Mouse (Mus musculus) CH12.LX (cell line): ENCODE measurements around the gene Tlx3. TPM values are rescaled to one million over a fixed set of nuclear protein-coding genes. Genes with fewer than 3 reads are reported as not detected.

Experiments
- DNase-seq: peaks from one replicate; pipeline ENCODE4 v3.0.0-alpha.2; 2013; ENCODE audit errors: extremely low read depth
- H3K27ac ChIP-seq: 2 replicates; pipeline ENCODE4 v1.5.1; 2012; ENCODE audit warnings: low read depth, mild to moderate bottlenecking, control low read depth, moderate library complexity; ENCODE audit not compliant: insufficient read depth
- H3K27me3 ChIP-seq: replicated peaks from 2 replicates; pipeline ENCODE3; 2012; ENCODE audit warnings: inconsistent platforms
- H3K36me3 ChIP-seq, 2 experiments: replicated peaks in 1 of 2; 2 replicates each; pipeline versions ENCODE3 to v1.6.1; 2012; ENCODE audit warnings: inconsistent platforms in 1 of 2, low read length in 1 of 2, mild to moderate bottlenecking in 1 of 2, mixed read lengths in 1 of 2, moderate library complexity in 1 of 2; ENCODE audit not compliant: control insufficient read depth in 1 of 2, insufficient read depth in 1 of 2
- H3K4me1 ChIP-seq, 2 experiments: 2 replicates each; pipeline ENCODE4 v1.6.1; 2012; ENCODE audit warnings: inconsistent platforms in 1 of 2, moderate library complexity in 1 of 2; ENCODE audit not compliant: insufficient read depth in 2 of 2, control insufficient read depth in 1 of 2
- H3K4me2 ChIP-seq: 2 replicates; pipeline ENCODE4 v1.6.1; 2012; ENCODE audit warnings: low read depth, mild to moderate bottlenecking, control low read depth; ENCODE audit not compliant: poor library complexity, insufficient read depth, severe bottlenecking
- H3K4me3 ChIP-seq, 3 experiments: fragments of 150-350 bp in 1 of 3; sonication (generic) in 1 of 3; replicated peaks in 1 of 3; 2 replicates each; pipeline versions ENCODE3 to v1.5.1; 2011 to 2012; ENCODE audit warnings: low read depth in 2 of 3, low read length in 2 of 3, mild to moderate bottlenecking in 2 of 3, moderate library complexity in 2 of 3, control low read depth in 1 of 3, improper control_type of control experiment in 1 of 3, inconsistent platforms in 1 of 3, mixed read lengths in 1 of 3; ENCODE audit not compliant: poor library complexity in 1 of 3
- H3K79me2 ChIP-seq: replicated peaks from 2 replicates; pipeline ENCODE4 v1.6.1; 2012; ENCODE audit warnings: mild to moderate bottlenecking, moderate library complexity; ENCODE audit not compliant: control insufficient read depth, poor library complexity, insufficient read depth, severe bottlenecking; ENCODE audit errors: extremely low read depth
- H3K9ac ChIP-seq: 2 replicates; pipeline ENCODE4 v1.6.1; 2012; ENCODE audit warnings: low read depth, mild to moderate bottlenecking, control low read depth, moderate library complexity; ENCODE audit not compliant: insufficient read depth
- H3K9me3 ChIP-seq: replicated peaks from 2 replicates; pipeline ENCODE3; 2012; ENCODE audit warnings: low read length, inconsistent platforms, mixed read lengths
- BHLHE40 ChIP-seq: IDR thresholded peaks from 2 replicates; pipeline ENCODE4 v1.6.1; 2011; ENCODE audit warnings: mild to moderate bottlenecking, low read depth, low read length, improper control_type of control experiment
- CHD1 ChIP-seq: IDR thresholded peaks from 2 replicates; pipeline ENCODE4 v1.6.1; 2012; ENCODE audit warnings: low read depth, low read length, improper control_type of control experiment, inconsistent platforms
- CHD2 ChIP-seq: IDR thresholded peaks from 2 replicates; pipeline ENCODE4 v1.6.1; 2011; ENCODE audit warnings: low read length, improper control_type of control experiment
- CTCF ChIP-seq, 2 experiments: IDR thresholded peaks in 1 of 2; conservative IDR thresholded peaks in 1 of 2; 2 replicates each; pipeline ENCODE4 v1.5.1; 2011 to 2012; ENCODE audit warnings: low read depth in 2 of 2, low read length in 2 of 2, improper control_type of control experiment in 1 of 2, inconsistent platforms in 1 of 2, mild to moderate bottlenecking in 1 of 2, moderate library complexity in 1 of 2
- E2F4 ChIP-seq: IDR thresholded peaks from 2 replicates; pipeline ENCODE4 v1.6.1; 2011; ENCODE audit warnings: low read depth, low read length, improper control_type of control experiment; ENCODE audit not compliant: insufficient replicate concordance
- ETS1 ChIP-seq: conservative IDR thresholded peaks from 2 replicates; pipeline ENCODE4 v1.6.1; 2012; ENCODE audit warnings: low read depth, mild to moderate bottlenecking, inconsistent platforms, low read length, improper control_type of control experiment, moderate library complexity
- GABPA ChIP-seq: IDR thresholded peaks from 2 replicates; pipeline ENCODE4 v1.6.1; 2012; ENCODE audit warnings: low read depth, low read length, improper control_type of control experiment, inconsistent platforms; ENCODE audit not compliant: insufficient replicate concordance
- IRF4 ChIP-seq: IDR thresholded peaks from 2 replicates; pipeline ENCODE4 v1.6.1; 2014; ENCODE audit warnings: low read depth, mild to moderate bottlenecking, inconsistent platforms, low read length, improper control_type of control experiment
- JUN ChIP-seq: IDR thresholded peaks from 2 replicates; pipeline ENCODE4 v1.6.1; 2011; ENCODE audit warnings: low read depth, mild to moderate bottlenecking, low read length, improper control_type of control experiment, moderate library complexity; ENCODE audit not compliant: insufficient read depth
- KAT2A ChIP-seq: IDR thresholded peaks from 2 replicates; pipeline ENCODE4 v1.6.1; 2012; ENCODE audit warnings: low read length, improper control_type of control experiment, inconsistent platforms; ENCODE audit not compliant: insufficient replicate concordance
- MEF2A ChIP-seq: IDR thresholded peaks from 2 replicates; pipeline ENCODE4 v1.6.1; 2014; ENCODE audit warnings: low read depth, mild to moderate bottlenecking, inconsistent platforms, low read length, improper control_type of control experiment, borderline replicate concordance
- MYC ChIP-seq: IDR thresholded peaks from 2 replicates; pipeline ENCODE4 v1.6.1; 2011; ENCODE audit warnings: low read depth, mild to moderate bottlenecking, improper control_type of control experiment, low read length
- NRF1 ChIP-seq: IDR thresholded peaks from 2 replicates; pipeline ENCODE4 v1.6.1; 2014; ENCODE audit warnings: low read depth, mild to moderate bottlenecking, inconsistent platforms, low read length, improper control_type of control experiment, moderate library complexity
- POLR2A ChIP-seq: IDR thresholded peaks from 2 replicates; pipeline ENCODE4 v1.6.1; 2011; ENCODE audit warnings: low read depth, mild to moderate bottlenecking, improper control_type of control experiment, low read length
- RAD21 ChIP-seq: IDR thresholded peaks from 2 replicates; pipeline ENCODE4 v1.6.1; 2011; ENCODE audit warnings: low read depth, mild to moderate bottlenecking, low read length, improper control_type of control experiment, moderate library complexity
- RCOR1 ChIP-seq: conservative IDR thresholded peaks from 2 replicates; pipeline ENCODE4 v1.6.1; 2012; ENCODE audit warnings: low read depth, mild to moderate bottlenecking, inconsistent platforms, low read length, improper control_type of control experiment
- TBP ChIP-seq: conservative IDR thresholded peaks from 2 replicates; pipeline ENCODE4 v1.6.1; 2011; ENCODE audit warnings: low read depth, low read length, improper control_type of control experiment
- ZKSCAN1 ChIP-seq: IDR thresholded peaks from 2 replicates; pipeline ENCODE4 v1.6.1; 2012; ENCODE audit warnings: low read depth, inconsistent platforms, low read length, improper control_type of control experiment, borderline replicate concordance
- ZNF384 ChIP-seq: IDR thresholded peaks from 2 replicates; pipeline ENCODE4 v1.6.1; 2012; ENCODE audit warnings: low read depth, low read length, improper control_type of control experiment, inconsistent platforms
- dilution Hi-C: fragments of 300-500 bp; cut with MboI; formaldehyde crosslinking; loops from 2 replicates; pipeline ENCODE4 v1.14.3; 2020; ENCODE audit warnings: low sequenced_read_pairs; ENCODE audit not compliant: extremely low pct_unique_long_range_greater_than_20kb, extremely low pct_ligation_motif_present
- in situ Hi-C: fragments of 300-500 bp; cut with MboI; formaldehyde crosslinking; loops from 3 replicates; pipeline ENCODE4 v1.14.3; 2019; ENCODE audit warnings: low sequenced_read_pairs, low pct_ligation_motif_present, low pct_unique_long_range_greater_than_20kb, mixed read lengths
- polyA plus RNA-seq: library from polyadenylated mRNA; unstranded; fragments of >175 nt; gene quantifications from 2 replicates; pipeline ENCODE4 v1.2.1, GENCODE M21; 2012; ENCODE audit warnings: low read depth; ENCODE audit not compliant: insufficient read length
- total RNA-seq, 2 experiments: library from RNA; depleted of rRNA; stranded (reverse); fragments of 300-350 nt in 1 of 2; fragments of >200 nt in 1 of 2; gene quantifications; 2 replicates each; pipeline ENCODE4 v1.2.3; 2012 to 2014

Tlx3 gene
- total and polyA plus RNA-seq, 3 experiments: not detected

DNA sequence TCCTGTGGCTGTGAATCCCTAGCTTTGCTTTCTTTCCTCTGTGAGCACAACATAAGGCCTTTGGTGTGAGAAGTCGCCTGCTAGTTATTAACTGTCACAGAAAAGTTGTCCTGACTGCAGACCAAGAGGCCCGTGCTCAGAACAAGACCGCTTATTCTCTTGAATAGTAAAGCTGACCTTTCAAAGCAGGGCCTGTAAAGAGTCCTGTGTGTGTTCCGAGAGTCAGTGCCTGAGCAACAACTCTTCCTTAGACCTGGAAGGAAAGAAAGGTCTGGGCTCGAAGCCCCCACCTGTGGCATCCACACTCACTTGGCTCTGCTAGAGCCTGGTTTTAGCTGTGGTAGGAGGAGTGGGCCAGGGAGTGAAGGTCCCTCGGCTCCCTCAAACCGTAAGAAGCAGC lies 8.3 kb downstream of the Tlx3 start (continued):
- no peak for TF ChIP-seq ZKSCAN1

DNA sequence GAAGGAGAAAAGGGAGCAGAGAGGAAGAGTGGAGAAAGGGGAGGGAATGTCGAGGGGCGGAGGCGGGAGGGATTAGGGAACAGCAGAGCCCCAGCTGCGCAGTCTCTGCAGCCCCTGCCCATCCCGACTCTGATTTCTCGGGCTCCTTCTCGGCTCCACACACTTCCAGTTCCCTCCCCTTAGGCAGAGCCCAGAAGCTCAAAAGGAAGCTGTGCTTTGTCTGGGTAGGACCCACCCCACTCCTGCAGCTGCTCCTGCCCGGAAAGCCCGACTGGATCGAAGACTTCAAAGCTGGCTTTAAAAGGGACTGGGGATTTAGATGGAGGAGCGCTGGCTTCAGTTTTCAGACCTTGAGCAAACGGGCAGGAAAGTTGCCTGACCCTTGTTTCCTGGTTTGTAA lies 9.7 kb downstream of the Tlx3 start:
- H3K9me3 ChIP-seq: peaks cover 16% of the 10 kb centered on the region
- TF ChIP-seq CTCF (conservative IDR thresholded peaks at IDR 0.05 in 1 of 2, IDR thresholded peaks at IDR 0.05 in 1 of 2; ENCODE audit: low read depth in 2 of 2, low read length in 2 of 2) (no peak), CHD2 (no peak), RAD21 (no peak), BHLHE40 (no peak), GABPA (no peak), CHD1 (no peak), POLR2A (no peak), TBP (no peak)
- H3K79me2 ChIP-seq: no peaks in the 10 kb centered on the region
- peaks cover 3% of the 10 kb centered on the region for H3K27me3 ChIP-seq
- no peak overlapping the region for H3K9ac ChIP-seq
- no peaks in the 10 kb centered on the region for H3K4me1 ChIP-seq
- H3K27ac ChIP-seq: no peak overlapping the region
- in situ Hi-C loops: no loop called here
- DNase-seq: no peak
- no peak overlapping the region for H3K4me3 ChIP-seq
- dilution Hi-C loops: no loop called here
- H3K4me2 ChIP-seq: no peak overlapping the region
- H3K36me3 ChIP-seq: no peaks in the 10 kb centered on the region

GRCm38 (mm10) chr11:33181804-33182203 lies 21.6 kb downstream of the Tlx3 start:
- no peaks in the 10 kb centered on the region for H3K9me3 ChIP-seq
- H3K4me2 ChIP-seq: peak overlapping the region; percentile 24; the same call in 1 of the 2 replicates
- no peak overlapping the region for H3K4me3 ChIP-seq
- H3K27me3 ChIP-seq: no peaks in the 10 kb centered on the region
- TF ChIP-seq MEF2A: no peak
- peak; percentile 36; the same call in 1 of the 2 replicates for TF ChIP-seq CHD1
- no peak for TF ChIP-seq RCOR1
- TF ChIP-seq IRF4: peak; percentile 36; the same call in 1 of the 2 replicates
- peak; percentile 87 for TF ChIP-seq ZNF384
- H3K9ac ChIP-seq: no peak overlapping the region
- peak; percentile 28 for DNase-seq
- peaks cover 2 to 25% of the 10 kb centered on the region in 2 experiments for H3K4me1 ChIP-seq
- H3K79me2 ChIP-seq: no peaks in the 10 kb centered on the region
- in situ Hi-C loops: no loop called here
- dilution Hi-C loops: no loop called here
- H3K27ac ChIP-seq: no peak overlapping the region
- no peaks in the 10 kb centered on the region for H3K36me3 ChIP-seq

DNA sequence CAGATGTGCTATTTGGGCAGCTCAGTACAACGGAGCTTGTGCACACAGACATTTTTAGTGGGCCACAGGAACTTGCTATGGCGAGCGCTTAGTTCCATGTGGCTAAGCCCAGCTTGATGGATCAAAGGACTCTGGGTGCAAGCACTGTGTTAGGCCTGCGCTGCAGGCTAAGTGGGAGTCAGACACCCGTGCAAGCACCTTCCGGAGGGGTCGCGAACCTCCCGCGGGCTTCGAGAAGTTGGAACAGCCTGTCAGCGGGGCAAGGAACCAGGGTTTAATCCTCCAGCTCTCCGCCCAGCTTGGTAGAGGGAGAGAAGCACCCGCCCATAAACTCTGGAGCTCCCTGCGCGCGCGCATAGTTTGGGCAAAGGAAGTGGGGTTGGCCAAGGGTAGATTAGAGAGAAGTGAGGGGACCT lies 22.7 kb downstream of the Tlx3 start:
- H3K9me3 ChIP-seq: no peaks in the 10 kb centered on the region
- peaks cover 2 to 25% of the 10 kb centered on the region in 2 experiments for H3K4me1 ChIP-seq
- H3K27ac ChIP-seq: no peak overlapping the region
- no peak overlapping the region for H3K4me3 ChIP-seq
- no peak overlapping the region for H3K9ac ChIP-seq
- H3K79me2 ChIP-seq: no peaks in the 10 kb centered on the region
- dilution Hi-C loops (no loop called here), in situ Hi-C loops (no loop called here)
- TF ChIP-seq NRF1 (no peak), E2F4 (no peak), POLR2A (no peak), ZKSCAN1 (no peak), CHD2 (no peak), MYC (no peak), JUN (no peak), KAT2A (no peak), MEF2A (no peak), ETS1 (no peak), GABPA (no peak)
- no peak for DNase-seq
- no peaks in the 10 kb centered on the region for H3K27me3 ChIP-seq
- H3K4me2 ChIP-seq: no peak overlapping the region
- no peaks in the 10 kb centered on the region for H3K36me3 ChIP-seq
